Mouse (Mus musculus) heart, postnatal 14 days (tissue): ENCODE measurements around the gene Icam5. TPM values are rescaled to one million over a fixed set of nuclear protein-coding genes. Genes with fewer than 3 reads are reported as not detected.
"Not testable (repeated sequence)": the region's sequence is repeated elsewhere in the genome, so short reads cannot be mapped to it uniquely, and the experiment has no call there.

ENCODE experiments used
- DNase-seq, 2 experiments: peaks; one replicate each; pipeline ENCODE4 v3.0.0; 2021 to 2022
- intact Hi-C: fragments of 180-260 bp; cut with DNase I; formaldehyde crosslinking; loops from one replicate; pipeline ENCODE4 v1.15.1; 2025
- total RNA-seq, 2 experiments: library from RNA; stranded (reverse); gene quantifications; 2 replicates each; pipeline ENCODE4 v1.2.3; 2021

The Icam5 gene
- total RNA-seq, 2 experiments from 2014 or later, result 0.12 TPM; not detected in 1

DNA sequence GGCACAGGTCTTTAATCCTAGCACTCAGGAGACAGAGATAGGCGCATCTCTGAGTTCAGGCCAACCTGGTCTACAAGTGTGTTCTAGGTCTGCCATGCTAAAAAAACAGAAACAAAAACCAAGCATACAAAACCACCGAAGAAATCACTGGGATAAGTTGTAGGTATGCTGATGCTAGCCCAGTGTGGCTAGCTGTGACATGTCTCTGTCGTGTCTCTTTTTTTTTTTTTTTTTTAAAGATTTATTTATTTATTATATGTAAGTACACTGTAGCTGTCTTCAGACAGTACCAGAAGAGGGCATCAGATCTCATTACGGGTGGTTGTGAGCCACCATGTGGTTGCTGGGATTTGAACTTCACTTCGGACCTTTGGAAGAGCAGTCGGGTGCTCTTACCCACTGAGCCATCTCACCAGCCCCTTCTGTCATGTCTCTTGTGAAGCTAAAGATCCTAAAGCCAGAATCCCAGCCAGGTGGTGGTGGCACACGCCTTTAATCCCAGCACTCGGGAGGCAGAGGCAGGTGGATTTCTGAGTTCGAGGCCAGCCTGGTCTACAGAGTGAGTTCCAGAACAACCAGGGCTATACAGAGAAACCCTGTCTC lies 20.8 kb upstream of the Icam5 start:
- DNase-seq, intact Hi-C loops: not testable (repeated sequence)

DNA sequence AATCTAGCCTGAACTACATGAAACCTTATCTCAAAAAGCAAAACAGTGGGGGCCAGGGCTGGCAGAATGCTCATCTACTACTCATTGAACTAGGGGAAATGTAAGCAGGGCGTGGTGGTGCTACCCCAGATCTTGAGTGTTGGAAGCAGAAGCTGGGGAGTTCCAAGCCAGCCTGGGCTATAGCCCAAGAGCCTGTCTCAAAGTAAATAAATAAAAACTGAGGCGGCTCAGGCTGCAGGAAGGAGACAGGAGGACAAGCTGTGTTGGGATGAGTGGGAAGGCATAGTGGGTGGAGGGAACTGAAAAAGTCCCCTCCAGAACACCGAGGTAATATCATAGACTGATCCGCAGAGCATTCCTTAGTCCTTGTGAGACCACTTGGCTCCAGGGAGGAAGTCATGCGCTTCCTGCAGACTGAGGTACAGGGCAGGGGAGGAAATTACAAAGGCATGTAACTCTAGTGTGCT lies 20.0 kb upstream of the Icam5 start:
- intact Hi-C loops, result no loop called here

DNA sequence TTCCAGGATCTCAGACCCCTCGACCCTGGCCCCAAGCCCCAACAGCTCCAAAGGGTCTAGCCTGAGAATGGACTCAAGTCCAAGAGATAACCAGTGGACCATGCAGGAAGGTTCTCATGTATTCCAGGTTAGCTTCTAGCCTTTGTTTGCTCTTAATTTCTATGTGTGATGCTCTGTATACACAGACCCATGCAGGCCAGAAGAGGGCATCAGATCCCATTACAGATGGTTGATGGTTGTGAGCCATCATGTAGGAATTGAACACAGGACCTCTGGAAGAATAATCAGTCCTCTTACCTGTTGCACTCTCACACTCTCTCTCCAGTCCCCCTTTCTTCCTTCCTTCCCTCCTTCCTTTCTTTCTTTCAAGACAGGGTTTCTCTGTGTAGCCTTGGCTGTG lies 19.5 kb upstream of the Icam5 start:
- no peak for DNase-seq
- intact Hi-C loops, result no loop called here

More for the DNA sequence above, 20.0 kb upstream of the Icam5 start:
- peak; percentile 47 to 51 for DNase-seq

DNA sequence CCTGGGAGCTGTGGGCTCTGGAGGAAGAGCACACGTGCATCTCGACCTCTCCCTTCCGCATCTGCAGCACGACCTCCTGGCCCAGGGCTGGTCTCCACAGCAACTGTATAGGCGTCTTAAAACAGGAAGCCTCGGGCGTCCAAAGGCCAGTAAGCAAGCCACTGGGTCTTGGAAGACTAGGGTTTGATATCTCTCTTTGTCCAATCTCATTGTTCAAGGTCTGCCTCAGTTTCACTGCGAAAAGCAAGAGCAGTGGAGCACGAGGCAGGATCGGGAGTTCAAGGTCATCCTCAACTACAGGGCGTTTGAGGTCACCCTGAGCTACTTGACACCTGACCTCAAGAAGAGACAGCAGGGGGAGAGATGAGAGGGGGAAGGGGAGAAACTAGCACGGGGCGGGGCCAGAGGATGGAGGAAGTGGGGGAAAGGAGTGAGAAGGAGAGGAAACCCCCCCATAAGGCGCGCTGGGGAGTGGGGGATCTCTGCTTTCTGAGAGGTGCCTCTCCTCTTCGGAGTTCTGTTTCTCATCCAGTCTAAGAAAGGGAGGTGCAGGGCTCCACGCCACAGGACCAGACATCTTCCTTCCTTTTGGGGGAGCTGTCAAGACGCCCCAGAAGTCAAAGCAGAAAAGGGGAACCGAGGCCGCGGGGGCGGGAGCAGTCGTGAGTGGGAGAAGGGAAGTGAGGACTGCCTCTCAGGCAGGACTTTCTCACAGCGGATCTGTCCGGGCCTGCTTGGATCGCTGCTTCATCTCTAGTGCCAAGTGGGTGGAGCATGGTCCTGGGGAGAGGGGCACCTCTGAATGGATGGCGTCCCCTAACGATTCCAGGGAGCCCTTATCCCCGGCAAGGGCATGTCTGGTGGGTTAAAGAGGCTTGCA lies 16.9 kb upstream of the Icam5 start:
- intact Hi-C loops, result no loop called here

DNA sequence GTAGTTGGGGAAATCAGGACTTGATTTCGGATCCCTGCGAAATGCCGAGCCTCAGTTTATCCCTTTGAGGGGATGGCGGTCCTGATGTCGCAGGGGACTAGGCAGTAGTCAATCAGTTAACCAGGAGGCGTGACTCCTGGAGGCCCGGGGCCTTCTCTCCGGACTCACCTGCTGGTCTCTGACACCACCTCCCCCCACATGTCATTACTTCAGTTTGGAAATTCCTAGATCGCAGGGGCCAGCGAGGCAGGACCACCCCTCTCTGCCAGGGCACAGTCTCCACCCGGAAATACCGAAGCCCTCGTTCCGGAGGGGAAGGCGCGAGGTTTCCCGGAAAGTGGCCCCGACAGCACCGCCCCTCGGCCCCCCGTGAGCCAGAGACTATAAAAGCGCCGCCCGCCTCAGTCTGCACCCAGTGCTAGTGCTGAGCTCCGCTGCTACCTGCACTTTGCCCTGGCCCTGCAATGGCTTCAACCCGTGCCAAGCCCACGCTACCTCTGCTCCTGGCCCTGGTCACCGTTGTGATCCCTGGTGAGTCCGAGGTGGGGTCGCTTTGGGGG lies 16.2 kb upstream of the Icam5 start, which contains the start of gene Icam1:
Icam1 (plus strand) TSS at position 415 of the 560 bp plus-strand sequence.
- intact Hi-C loops, result no loop called here
- peak; percentile 73 for DNase-seq

More for the DNA sequence above, 16.9 kb upstream of the Icam5 start:
- peak; percentile 64 to 71 for DNase-seq

DNA sequence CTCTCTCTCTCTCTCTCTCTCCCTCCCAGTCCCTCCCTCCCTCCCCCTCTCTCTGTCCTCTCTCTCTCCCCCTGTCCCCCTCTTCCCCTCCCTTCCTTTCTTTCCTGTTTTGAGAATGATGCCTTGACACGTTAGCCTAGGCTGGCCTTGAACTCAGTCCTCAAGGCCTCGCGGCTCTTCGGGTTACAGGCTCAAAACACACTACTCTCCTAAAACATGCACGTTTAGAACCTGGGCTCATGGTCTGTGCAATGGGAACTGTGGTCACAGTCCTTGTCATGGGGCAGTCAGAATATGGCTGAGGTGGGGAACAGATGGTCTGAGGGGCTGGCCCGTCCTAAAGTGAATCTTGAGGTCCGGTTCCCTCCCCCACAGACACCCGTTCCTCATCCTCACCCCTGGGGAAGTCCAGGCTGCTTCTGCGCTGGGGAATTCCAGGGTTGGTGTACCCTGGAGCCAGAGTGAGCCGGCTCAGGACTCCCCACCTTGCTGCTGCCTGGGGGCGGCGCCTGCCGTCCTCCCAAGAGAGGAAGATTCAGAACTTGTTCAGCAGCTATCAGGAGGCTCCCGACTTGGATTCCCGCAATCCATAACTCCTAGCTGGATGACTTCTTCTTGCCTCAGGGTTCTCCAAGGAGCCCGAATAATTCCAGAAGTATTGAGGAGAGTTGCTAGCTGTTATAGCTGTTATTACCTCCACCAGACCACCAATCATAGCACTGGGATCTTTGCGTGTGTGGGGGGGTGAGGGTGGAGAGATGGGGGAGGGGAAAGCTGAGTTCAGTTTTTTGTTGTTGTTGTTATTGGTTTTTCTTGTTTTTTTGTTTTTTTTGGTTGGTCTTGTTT lies 15.3 kb upstream of the Icam5 start:
- DNase-seq, result peak in 1 of 2 experiments; percentile 27
- intact Hi-C loops, result no loop called here

DNA sequence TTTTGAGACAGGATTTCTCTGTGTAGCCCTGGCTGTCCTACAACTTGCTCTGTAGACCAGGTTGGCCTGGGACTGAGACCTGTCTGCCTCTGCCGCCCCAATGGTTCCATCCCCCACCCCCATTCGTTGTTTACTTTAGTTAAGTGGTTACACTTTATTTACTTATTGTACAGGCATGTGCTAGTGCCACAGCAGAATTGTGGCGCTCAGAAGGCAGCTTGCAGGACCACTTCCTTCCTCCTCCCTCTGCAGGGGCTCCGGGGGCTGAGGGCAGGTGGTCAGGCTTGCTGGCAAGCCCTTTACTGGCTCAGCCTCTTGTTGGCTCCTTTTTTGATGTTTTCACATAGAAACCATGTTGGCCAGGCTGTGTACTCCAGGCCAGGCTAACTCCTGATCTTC lies 14.7 kb upstream of the Icam5 start:
- DNase-seq, result no peak
- intact Hi-C loops, result no loop called here

DNA sequence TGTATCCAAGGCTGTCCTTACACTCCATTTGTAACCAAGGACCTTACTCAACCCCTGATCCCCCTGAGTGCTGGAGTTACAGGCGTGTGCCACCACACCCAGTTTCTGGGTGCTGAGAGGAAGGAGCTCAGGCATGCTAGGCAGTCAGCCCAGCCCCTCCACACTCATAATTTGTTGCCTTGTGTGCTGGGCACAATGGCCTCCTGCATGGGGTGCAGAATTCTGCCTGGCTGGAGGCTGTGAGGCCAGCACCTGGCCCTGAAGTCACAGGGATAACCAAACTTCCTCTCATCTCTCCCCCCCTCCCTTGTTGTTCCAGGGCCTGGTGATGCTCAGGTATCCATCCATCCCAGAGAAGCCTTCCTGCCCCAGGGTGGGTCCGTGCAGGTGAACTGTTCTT lies 13.3 kb upstream of the Icam5 start:
- intact Hi-C loops, result no loop called here

DNA sequence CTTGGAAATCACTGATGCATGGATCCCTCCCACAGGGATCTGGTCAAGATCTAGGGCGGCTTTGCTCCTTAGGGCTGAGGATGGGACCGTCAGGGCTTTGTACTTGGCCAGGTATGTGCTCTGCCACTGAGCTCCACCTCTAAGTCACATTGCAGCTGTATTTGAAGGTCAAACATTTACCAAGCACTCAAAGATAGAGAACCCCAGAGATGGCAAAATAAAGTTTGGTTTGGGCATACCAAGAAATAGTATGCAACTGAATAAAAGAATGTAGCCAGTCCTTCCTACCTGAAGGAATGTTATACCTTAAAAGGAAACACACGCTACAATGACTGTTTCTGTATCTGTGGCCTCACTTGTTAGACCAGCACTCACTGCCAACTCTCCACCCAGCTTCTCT lies 10.5 kb upstream of the Icam5 start:
- intact Hi-C loops, result no loop called here
- DNase-seq, result no peak

More for the DNA sequence above, 13.3 kb upstream of the Icam5 start:
- DNase-seq, result no peak

DNA sequence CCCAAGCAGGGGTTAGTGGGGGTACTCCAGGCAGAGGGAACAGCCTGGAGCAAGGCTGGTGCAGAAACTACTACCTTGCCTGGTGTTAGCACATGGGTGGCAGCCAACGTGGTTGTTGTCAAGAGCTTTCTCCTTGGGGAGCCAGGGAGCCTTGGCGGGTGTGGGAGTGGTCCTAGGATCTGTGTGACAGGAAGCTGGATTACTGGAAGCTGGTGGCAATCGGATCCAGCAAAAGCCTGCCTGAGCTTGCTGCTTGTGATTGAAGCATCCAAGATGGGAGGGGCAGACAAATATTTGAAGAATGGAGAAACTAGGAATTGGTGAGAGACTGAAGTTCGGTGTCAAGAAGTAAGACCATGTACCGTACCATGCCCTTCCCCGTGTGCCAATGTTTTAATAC lies 9.6 kb upstream of the Icam5 start:
- no peak for DNase-seq
- intact Hi-C loops, result no loop called here

DNA sequence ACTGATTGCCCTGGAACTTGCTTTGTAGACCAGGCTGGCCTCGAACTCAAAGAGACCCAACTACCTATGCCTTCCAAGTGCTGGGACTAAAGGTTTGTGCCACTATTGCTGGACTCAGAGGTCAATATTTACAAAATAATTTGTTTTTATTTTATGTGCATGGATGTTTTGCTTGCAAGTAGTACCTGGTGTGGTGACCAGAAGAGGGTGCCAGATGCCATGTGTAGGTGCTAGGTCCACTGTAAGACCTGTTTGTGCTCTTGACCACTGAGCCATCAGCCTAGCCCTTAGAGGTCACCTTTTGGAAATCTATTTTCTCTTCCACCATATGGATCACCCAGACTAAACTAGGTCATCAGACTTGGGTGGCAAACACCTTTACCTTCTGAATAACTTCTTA lies 9.1 kb upstream of the Icam5 start:
- intact Hi-C loops, result no loop called here
- no peak for DNase-seq

DNA sequence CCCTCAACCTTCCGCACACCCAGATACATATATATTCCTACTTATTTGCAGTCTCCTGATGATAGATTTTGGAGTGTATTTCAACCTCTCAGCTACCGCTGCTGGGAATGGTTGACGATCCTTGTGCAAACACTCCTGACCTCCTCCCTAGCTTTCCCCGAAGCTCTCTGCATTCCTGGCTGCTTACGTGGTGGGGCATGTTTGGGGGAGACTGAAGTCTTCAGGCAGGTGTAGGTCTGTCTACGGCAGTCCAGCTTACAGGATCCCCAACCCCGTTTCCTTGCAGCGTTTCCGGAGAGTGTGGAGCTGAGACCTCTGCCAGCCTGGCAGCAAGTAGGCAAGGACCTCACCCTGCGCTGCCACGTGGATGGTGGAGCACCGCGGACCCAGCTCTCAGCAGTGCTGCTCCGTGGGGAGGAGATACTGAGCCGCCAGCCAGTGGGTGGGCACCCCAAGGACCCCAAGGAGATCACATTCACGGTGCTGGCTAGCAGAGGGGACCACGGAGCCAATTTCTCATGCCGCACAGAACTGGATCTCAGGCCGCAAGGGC lies 6.5 kb upstream of the Icam5 start:
- DNase-seq, result no peak
- intact Hi-C loops, result no loop called here

DNA sequence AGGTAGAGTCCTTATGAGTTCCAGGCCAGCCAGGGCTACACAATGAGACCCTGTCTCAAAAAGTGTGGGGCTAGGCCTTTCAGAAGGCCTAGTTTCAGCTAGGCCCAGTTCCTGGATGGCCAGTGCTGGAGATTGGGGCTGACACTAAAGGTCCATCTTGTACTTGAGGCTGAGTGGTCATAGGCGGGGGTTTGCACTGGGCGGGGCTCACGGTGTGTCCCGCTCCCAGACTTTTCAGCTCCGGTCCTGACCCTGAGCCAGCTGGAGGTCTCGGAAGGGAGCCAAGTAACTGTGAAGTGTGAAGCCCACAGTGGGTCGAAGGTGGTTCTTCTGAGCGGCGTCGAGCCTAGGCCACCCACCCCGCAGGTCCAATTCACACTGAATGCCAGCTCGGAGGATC lies 5.0 kb upstream of the Icam5 start:
- intact Hi-C loops, result no loop called here
- DNase-seq, result no peak

DNA sequence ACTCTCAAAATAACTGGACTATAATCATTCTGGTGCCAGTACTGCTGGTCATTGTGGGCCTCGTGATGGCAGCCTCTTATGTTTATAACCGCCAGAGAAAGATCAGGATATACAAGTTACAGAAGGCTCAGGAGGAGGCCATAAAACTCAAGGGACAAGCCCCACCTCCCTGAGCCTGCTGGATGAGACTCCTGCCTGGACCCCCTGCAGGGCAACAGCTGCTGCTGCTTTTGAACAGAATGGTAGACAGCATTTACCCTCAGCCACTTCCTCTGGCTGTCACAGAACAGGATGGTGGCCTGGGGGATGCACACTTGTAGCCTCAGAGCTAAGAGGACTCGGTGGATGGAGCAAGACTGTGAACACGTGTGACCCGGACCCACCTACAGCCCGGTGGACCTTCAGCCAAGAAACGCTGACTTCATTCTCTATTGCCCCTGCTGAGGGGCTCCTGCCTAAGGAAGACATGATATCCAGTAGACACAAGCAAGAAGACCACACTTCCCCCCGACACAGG lies 4.0 kb upstream of the Icam5 start:
- no peak for DNase-seq
- intact Hi-C loops, result loop anchor here (2.0 kb wide), 1 partner anchor 25 kb away; the partner anchor contains the start of gene Mrpl4

DNA sequence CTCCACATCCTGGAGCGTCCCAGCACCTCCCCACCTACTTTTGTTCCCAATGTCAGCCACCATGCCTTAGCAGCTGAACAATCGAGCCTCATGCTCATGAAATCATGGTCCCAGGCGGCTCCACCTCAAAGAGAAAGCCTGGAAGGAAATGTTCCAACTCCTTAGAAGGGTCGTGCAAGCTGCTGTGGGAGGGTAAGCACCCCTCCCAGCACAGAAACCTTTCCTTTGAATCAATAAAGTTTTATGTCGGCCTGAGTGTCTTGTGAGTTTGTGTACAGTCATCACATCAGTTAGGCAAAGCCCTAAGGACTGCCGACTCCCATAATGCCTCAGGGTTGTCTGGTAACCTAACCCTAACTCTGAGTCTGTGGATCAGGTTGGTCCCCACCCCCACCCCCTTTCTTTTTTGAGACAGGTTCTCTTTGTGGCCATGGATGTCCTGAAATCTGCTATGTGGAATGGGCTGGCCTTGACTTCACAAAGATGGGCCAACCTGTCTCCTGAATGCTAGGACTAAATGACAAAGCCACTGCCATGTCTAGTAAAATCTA lies 3.2 kb upstream of the Icam5 start:
- no peak for DNase-seq
- intact Hi-C loops, result loop anchor here (2.0 kb wide), 1 partner anchor 26 kb away; the partner anchor contains the start of gene Mrpl4

DNA sequence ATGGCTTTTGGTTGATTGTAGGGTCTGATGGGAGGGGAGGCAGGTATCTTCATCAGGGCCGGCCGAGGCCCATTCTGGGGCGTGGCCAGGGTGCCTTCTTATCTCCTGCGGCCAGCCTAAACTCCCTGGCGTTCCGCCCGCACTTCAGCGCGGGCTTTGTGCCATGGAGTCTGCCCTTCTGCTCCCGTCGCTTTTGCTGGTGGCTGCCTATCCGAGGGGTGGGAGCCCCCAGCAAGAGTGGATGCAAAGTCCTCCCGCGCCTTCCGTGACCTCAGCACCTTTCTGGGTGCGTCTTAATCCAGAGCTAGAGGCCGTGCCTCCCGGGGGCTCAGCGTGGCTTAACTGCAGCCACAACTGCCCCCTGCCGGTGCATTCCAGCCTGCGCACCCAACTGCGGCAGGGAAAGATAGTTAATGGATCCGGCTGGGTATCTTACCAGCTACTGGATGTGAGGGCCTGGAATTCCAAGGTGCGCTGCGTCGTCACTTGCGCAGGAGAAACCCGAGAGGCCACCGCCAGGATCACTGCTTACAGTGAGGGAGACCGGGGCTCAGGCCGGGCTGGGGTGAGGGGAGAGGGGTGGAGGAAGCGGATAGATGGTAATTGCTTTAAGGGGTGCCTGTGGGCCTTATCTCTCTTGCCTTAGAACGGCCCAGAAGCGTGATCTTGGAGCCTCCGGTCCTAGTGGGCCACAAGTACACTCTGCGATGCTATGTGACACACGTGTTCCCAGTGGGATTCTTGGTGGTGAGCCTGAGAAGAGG lies 2.4 kb upstream of the Icam5 start, which contains the start of gene Icam4:
Icam4 (plus strand) TSS at position 83 of the 764 bp plus-strand sequence.
- intact Hi-C loops, result loop anchor here (2.0 to 5.0 kb wide), 3 partner anchors 27 to 107 kb away; partner anchors contain the start of genes Gm38431, Mrpl4 and Raver1
- DNase-seq, result peak; percentile 84 to 89

DNA sequence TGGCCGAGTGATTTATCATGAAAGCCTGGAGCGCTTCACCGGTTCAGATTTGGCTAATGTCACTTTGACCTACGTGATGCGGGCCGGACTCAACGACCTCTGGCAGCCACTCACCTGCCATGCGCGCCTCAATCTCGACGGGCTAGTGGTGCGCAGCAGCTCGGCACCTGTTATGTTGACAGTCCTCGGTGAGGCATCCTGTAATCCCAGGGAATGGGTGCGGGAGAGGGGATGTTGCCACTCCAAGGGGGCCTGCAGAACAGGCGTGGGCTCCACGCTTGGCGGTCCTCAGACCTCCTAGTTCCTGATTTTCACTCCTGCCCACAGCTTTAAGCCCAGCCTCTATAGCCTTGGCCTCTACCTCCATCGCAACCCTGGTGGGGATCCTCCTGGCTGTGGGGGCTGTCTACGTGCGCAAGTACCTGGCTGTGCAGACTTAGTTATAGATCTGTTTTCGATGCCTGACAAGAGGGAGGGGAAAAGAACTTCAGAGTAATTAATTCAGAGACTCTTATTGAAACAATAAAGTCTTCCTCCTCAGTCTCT lies 1.7 kb upstream of the Icam5 start:
- intact Hi-C loops, result loop anchor here (2.0 to 5.0 kb wide), 2 partner anchors 62 to 107 kb away; partner anchors contain the start of genes Gm38431 and Raver1

DNA sequence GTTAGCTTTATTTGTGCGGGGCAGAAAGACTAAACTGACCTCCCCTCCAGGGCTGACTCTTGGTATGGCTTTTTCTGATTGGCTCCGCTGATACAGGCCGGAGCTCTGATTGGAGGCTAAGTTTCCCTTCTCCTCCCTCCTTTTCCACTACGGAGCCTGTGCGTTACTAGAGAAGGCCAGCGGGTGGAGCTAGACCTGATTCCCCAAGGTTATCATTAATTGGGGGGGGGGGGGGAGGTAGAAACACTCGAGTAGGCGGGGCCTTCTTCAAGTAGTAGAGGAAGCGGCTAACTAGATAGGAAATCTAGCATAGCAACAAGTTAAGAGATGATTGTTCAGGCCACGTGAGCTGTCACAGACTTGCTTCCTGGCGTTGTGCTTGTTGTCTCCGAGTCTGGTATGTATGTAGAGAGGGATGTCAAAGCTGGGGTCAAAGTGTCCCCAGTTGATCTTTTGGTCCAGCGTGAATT lies 1.1 kb upstream of the Icam5 start:
- intact Hi-C loops, result loop anchor here (2.0 to 5.0 kb wide), 2 partner anchors 61 to 106 kb away; partner anchors contain the start of genes Gm38431 and Raver1
- peak; percentile 83 to 89 for DNase-seq

More for the DNA sequence above, 1.7 kb upstream of the Icam5 start:
- DNase-seq, result no peak
